Mouse (Mus musculus): ENCODE results near the gene Naa38.

DNA sequence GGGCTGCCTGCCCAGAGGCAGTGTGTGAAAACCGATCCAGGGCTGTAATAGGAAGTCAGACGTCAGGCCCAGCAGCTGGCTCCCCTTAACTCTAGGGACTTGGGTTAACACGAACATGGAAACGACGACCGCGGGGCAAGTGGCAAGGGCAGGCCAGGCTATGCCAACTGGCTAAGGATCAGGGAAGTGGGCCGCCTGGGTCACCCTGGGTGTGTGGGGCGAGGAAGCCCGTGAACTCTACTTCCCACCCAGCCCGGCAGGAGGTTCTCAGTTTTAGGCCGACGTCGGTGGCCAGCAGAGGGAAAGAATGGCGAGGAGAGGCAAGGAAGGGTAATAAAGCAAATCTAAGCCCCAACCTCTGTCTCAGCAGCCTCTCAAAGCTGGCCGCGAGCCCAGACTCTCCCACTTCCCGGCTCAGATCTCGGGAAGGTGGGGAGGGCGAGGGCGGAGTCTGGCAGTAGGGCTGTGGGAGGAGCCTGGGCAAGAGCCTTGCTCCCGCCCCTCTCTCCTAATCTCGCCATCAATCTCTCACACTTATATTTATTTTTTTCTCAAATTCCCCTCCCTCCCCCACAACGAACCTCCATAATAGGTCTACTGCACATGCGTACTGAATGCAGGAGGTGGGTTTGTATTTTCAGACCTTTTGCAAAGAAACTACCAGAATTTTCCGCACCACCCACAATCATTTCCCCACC lies 29.0 kb upstream of the Naa38 start:
- TF ChIP-seq TAL1 (IDR thresholded peaks at IDR 0.05; ENCODE audit: low read length) (no peak), GATA1 (IDR thresholded peaks at IDR 0.05; ENCODE audit: low read length) (peak; percentile 52)
